Mouse (Mus musculus) cerebellum, adult (tissue): ENCODE measurements around the gene Dock9.

Experiments
- ATAC-seq: cut with Nextera tagmentation; 2 replicates; pipeline ENCODE4 v1.9.2; 2017; ENCODE audit warnings: mild to moderate bottlenecking, moderate library complexity, mixed read lengths; ENCODE audit not compliant: insufficient number of reproducible peaks, low FRiP score, low TSS enrichment

Gene Dock9

DNA sequence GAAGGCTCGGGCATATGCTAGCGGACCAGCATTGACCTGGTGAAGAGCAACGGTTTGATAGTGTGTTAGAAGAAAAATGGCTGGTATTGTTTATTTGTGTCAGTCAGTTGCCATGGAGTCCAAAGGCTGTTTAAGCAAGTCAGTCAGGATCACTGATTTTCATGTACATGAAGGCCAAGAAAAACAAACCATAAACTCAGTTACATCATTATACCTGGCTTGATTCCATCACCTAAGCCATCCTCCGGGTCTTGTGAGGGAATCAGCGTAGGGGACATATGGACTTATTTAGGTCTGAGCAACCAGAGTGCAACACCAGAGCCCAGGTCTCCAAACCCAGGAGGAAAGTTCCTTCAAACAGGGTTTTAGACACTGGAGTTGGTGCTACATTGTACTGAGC lies 251.0 kb downstream of the Dock9 start:
- ATAC-seq = no peak

DNA sequence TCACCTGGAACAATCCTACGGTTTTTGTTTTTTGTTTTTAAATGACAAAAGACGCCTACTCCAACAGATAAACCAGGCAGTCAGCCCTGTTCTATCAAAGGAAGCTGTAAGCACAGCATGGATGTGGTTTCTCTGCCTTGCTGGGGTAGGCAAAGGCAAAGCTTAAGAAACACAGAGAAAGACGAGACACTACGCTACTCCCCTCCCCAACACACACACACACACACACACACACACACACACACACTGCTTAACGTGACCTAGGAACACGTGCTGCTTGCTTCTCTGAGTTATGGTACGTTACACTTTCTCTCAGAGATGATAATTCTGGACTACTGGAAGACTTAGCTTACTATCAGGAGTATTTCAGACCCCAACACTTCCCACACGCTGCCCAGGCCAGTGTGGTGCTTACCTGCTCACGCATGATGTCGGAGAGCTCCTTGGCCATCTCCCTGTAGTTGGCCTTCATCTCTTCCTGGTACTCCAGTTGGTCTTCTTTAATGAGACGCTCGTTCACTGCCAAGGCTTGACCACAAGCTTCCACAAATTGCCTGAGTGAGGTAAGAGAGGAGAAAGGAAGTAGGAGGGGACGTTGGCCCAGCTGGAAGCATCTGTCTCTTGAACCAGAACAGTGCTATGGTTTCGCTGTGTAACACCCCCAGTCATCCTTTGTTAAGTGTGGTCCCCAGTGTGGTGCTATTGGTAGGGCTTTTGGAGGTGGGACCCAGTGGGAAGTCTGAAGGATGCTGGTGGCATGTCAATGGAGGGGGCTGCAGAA lies 251.9 kb downstream of the Dock9 start:
- no peak for ATAC-seq

DNA sequence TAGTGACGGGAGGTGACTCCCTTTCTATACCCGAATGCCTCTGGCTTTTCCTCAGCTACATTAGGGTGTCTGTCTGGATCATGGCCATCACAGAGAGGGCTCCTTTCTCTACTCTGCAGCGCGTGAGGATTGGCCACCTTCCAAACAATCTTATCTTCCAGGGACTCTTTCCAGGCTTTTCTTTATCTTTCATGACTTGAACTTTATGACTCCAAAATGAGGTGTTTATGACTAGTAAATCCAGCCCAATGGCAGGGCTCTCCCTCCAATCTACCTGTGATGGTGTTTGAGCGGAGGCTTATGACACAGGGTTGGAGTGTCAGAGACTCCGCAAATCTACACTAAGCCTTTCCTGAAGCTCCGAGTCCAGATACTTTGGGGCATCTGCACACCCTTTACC lies 256.4 kb downstream of the Dock9 start:
- ATAC-seq = no peak

DNA sequence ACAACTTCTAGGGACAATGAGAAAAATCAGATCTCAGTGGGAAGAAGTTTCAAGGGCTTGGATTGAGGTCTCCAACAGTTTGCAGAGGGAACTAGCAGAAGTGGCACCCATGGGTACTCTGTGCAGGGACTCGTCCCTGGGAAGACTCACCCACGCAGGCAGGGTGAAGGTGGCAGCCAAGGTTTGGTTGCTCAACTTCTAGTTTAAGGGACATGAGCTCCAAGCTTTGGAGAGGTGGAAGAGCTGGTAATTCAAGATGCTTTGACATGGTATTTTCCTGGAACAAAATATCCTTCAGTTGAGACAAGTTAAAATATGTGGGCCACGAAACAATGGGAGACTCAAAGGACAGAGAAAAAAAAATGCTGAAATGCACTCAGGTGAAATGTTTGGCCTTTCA lies 263.1 kb downstream of the Dock9 start:
- no peak for ATAC-seq

DNA sequence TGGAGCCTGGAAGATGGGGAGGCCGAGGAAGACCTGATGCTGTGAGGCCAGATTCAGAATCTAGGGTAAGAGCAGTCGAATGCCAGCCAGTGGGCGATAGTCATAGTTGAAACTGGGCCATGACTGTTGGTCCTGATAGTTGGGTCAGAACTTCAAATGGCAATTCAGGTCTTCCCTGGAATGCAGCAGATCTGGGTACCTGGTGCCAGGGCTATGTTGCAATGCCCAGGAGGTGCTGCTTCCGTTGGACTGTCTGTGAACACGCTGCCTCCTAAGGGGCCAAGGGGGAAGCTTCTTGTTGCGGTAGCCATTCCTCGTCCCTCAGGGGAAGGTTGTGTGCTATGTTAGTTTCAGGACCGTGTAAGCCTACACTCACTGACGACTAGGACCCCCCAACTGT lies 266.8 kb downstream of the Dock9 start:
- ATAC-seq = no peak

DNA sequence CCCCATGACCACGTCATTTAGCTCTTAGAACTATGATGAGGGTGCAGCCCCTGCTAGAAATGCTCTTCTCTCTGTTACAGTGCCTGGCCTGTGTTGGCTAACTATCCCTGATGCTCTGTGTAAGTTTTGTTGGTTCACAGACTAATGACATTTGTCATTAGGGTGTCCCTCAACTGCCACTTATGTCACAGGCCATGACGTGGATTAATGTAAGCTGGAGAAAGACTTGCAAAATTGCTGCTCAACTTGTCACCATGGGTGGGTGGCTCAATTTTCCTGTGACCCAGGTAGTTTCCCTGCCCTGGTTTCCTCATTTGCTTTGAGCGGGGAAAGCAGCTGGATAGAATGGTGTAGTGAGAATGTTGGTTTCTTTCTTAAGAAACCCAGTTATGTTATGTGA lies 269.8 kb downstream of the Dock9 start:
- no peak for ATAC-seq

DNA sequence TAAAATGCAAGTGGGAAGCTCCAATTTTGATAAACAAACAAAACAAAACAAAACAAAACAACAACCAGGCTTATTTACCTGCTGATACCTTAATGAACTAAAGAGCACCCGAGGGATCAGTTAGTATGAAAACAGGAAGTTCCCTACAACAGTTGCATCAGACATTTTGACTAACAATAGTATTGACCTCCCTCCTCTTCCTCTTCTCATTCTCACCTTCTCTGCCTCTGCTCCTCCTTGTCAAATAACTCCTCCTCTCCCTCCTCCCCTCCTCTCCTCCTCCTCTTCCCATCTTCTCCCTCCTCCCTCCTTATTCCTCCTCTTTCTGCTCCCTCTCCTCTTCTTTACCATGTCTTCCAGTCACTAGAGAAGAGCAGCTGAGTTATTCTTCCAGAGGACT lies 270.4 kb downstream of the Dock9 start:
- ATAC-seq = no peak

DNA sequence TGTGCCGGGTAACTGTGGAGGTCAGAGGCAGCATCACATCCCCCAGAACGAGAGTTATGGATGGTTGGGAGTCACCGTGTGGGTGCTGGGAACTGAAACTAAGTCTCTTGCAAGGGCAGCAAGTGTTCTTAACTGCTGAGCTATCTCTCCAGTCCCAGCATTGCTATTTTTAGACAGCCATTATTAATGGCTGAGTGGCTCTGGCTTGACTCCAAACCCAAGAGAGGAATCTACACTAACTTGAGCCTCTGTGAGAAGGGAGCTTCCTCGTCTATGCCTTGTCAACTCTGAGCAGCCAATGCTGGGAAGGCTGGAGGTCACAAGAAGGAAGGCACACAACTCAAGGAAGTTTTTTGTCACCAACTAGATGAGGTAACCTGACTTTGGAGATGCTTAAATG lies 275.9 kb downstream of the Dock9 start:
- no peak for ATAC-seq

DNA sequence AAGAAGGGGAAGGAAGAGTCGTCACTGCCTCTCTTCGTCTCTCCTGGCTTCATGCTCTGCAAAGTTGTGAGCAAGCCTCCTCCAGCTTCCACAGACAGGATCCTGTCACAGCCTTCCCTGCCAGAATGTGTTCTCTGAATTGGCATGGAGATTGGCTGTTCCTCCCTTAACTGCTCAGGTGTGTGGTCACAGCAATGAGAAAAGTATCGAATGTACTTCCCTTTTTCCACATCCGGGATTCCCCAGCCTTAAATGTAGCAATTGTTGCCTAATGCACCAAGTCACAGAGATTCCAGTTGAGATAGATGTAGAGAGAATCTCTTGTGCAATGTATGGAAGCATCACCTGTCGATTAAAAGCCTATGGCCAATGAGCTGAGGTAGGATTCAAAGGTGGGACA lies 280.8 kb downstream of the Dock9 start:
- ATAC-seq = no peak

DNA sequence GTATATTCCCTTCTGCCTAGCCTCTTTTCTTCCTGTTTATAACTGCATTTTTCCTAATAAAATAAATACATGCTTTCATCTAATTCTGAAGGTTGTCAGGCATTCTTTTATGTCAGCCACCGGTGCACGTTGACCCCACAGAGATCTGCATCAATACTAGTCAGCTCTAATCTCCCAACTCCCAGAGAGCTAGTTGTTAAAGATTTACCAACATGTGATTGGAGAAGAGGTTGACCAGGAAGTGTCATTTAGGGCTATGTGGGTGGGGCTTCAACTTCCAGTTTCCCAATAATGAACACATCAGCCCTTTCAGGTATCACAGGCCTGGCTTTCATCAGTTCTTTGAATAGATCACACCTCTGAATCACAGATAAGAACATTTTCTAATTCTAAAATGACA lies 288.7 kb downstream of the Dock9 start:
- no peak for ATAC-seq

DNA sequence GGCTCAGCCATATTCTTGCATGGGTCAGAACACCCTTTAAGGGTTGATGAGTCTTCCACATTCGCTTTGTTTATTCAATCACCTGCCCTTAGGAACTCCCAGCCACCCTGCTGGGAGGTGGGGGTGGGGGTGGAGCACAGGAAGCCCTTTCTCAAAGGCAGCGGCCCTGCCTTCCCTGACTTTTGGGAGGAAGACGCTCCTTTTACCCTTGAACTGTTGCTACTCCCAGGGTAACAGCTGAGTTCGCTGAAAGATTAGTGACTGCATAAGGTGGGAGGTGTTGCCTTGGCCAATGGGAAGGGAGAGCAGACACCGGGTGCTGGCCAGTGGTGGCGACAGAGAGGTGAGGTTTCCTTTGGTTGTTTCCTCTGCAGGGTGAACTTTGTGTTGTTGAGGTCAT lies 291.3 kb downstream of the Dock9 start:
- no peak for ATAC-seq

DNA sequence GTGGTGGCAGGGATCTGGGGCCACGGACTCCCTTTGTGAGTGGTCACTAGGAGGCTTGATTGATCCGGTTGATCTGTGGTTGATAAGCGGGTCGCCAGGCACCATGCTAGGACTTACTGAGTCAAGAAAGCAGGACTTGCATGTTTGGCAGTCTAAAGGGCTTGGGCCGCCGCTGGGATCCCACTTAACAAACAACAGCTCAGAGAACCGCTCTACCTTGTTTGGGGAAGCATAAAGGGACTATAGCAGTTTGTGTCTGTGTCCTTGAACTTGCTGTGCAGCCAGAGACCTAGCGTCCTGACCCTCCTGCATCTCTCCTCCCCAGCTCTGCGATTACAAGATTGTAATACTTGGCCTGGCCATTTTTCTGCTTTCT lies 292.2 kb downstream of the Dock9 start:
- no peak for ATAC-seq

DNA sequence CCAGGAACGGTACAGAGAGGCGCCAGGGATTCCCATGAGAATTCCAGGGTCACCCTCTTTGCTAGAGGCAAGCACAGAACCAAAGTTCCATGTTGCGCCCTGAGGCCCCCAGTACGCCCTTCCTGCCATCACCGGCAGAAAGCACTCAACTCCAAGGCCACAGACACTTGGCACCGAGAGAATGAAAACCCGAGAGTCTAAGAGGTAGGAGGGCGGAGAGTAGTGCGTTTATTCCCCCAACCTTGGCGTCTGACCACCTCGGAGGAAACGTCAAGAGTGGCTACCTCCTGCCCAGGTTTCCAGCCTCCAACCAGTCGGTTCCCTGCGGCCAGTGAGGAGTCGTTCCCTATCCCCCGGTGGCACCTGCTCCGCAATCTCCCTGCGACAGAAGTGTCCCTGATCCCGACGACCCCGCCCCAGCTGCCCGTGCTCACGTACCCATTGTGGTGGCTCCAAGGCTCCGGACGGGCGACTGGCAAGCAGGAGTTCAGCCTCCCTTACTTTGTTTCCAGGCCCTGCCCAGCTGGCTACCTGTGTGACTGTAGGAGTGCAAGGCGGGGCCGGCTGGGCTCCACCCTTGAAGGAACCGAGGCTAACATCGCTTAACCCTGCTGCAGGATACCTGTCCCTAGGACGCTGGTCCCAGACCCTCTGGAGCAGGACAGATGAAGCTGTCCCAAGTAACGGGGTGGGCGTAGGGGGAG lies 292.7 kb downstream of the Dock9 start, which contains the start of gene Slc15a1:
Gene Slc15a1 (minus strand): TSS at position 472 of the 704 bp plus-strand sequence.
- no peak for ATAC-seq

DNA sequence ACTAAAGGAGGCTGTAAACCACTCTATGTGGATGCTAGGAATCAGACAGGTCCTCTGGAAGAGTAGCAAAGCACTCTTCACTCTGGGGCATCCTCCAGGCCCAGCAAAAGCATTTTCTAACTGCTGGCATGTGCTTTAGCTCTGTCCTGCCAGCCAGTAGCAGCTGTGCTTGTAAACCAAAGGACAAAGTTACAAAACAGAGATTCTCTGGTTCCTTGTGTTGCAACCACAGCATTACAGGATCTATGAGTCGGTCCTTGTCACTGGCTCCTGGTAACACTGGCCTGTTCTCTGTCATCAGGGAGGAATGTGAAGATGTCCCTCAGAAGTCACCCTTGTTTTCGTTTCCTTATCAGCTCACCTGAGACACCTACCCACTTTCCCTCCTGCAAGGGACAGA lies 297.1 kb downstream of the Dock9 start:
- ATAC-seq = no peak

DNA sequence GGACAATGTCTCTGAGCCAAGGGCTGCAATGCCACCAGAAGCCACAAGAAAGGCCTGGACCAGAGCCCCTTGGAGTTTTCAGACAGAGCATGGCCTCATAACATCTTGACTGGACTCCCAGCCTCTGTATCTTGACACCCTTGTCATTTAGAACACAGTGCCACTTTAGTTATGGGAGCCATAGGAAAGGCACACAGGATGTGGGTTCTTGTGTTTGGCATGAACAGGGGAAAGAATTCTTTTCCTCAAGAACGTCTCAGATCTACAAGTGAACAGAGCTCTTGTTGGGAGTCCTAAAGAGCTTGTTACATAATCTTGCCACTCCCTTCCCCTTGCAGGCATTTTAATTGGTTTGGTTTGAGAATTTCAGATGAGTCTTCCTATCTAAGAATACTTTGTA lies 297.9 kb downstream of the Dock9 start:
- ATAC-seq = no peak

DNA sequence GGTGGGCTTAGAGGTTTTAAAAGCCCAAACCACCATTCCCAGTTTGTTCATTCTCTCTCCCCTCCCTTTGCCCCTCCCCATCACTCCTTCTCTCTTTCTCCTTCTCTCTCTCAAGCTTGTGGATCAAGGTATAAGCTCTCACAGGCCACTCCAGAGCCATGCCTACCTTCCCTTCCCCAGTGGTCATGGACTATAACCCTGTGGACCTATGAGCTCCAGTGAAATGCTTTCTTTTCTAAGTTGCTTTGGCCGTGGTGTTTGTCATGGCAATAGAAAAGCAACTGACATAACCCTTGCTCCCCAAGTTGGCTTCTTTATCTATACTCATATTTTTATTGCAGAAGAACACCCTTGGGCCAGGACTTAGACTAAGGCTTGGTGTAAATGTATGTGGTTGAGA lies 299.8 kb downstream of the Dock9 start:
- ATAC-seq = no peak

DNA sequence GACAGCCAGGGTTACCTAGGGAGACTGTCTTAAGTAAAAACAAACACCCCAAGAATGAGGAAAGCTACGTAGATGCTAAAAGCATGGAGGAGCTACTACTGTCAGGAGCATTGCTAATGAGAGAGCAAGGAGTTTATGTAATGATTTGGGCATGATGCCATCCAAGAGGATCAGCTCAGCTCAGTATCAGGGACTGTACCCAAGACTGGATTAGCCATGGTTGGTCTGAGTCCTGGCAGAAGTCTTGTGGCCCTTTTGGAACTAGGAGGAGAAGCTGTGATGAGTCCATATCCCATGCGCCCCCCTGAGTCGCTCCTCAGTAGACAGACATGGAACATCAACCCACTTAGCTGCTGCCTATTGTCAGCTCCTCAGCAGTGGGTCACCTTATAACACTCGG lies 301.9 kb downstream of the Dock9 start:
- ATAC-seq = peak; percentile 58

DNA sequence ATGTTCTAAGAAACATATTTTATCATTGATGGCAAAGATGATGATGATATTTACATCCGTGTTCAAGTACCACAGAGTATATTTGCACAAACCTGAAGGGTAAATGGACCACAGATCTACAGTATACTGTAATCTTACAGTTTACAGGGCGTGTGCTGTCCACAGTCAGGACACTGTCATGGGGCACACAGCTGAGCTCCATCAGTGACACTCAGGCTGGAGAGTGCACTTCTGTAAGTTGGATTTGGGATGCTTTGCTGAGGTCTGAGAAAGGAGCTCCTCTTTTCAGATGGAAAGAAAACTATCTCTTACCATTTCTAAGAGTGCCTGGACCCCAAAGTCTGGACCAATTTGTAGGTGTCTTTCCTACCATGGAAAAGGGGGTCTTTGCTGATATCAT lies 302.5 kb downstream of the Dock9 start:
- ATAC-seq = no peak

DNA sequence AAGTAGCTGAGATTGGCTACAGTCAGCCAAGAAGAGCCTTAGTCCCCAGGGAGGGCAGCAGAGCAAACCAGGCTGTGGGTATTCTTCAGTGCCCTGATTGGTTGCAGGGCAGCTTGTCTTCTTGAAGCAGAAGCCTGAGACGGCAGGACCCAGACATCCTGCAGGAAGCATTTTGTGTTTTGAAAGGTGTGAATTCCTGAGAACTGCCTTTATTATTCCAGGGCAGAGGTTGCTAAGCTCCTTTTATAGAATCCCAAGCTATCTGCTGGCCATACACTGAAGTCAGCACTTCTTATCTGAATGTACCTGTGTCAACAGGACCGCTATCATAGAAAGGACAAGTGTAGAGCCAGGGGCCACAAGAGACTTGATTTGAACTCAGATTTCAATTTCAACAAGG lies 303.4 kb downstream of the Dock9 start:
- no peak for ATAC-seq

DNA sequence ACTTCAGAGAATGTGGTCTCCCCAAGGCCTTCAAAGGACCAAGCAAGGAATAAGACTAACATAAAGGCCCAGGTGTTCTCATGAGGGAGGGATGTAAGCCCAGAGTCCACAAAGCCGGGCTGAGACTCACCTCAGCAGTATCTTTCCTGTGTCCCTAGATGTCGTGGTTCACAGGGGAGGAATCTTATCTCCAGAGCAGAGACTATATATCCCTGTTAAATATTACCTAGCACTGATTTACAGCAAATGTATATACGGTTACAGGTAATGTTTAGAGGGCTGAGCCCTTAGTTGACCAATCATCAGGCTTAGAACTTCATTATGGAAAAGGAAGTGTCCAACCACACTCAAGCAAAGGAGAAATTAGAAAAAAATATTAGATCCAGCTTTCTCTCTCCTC lies 303.9 kb downstream of the Dock9 start:
- no peak for ATAC-seq

DNA sequence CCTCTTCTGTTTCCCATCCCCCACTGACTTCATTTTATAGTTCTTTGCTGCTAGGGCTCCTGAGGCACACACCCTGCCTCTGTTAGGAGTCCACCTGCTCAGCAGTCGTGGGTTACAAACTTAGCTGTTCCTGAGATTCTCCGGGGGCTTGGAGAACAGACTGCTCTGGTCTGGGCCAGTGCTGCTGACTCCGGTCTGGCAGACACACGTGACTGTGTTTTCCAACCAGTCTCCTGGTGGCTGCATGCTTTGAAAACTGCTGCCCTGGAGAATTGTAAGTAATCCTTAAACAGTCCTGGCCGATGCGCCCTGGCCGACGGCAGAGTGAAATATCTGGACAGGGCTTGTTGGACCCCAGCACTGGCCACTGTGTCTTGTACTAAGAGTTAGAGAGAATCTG lies 305.3 kb downstream of the Dock9 start:
- ATAC-seq = no peak
